Mouse (Mus musculus) WW6 (cell line): ENCODE data around the gene Kdm4a.

ENCODE experiments used
- DNase-seq: peaks from one replicate; pipeline ENCODE4 v3.0.0-alpha.2; 2013; ENCODE audit warnings: low read depth, low spot score

Kdm4a gene

GRCm38 (mm10) chr4:118117565-118117964 is 62.3 kb downstream of the Kdm4a start:
- no peak for DNase-seq

- no peak for DNase-seq
Measured at GRCm38 (mm10) chr4:118116098-118116497, 63.7 kb downstream of the Kdm4a start.

GRCm38 (mm10) chr4:118115132-118115531 is 64.7 kb downstream of the Kdm4a start:
- no peak for DNase-seq

- no peak for DNase-seq
Measured at GRCm38 (mm10) chr4:118112601-118113000, 67.2 kb downstream of the Kdm4a start.

DNA sequence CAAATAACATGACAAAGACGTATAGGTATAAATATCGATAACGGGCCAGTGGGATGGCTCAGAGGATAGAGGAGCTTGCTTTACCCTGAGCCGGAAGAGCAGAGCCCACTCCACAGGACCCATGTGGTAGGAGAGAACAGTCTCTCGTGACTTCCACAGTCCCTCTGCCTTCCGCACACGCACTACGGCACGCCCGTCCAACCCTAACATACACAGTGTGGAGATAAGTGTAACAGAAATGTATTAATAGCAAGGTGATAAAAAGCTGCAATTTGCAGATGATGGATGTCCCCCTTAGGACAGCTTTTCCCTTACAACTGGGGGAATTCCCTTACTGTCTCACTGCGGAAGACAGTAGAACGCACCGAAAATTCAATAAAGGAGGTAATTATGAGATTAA is 70.2 kb downstream of the Kdm4a start:
- no peak for DNase-seq

GRCm38 (mm10) chr4:118108779-118109178 is 71.1 kb downstream of the Kdm4a start:
- no peak for DNase-seq

GRCm38 (mm10) chr4:118105256-118106053 is 74.4 kb downstream of the Kdm4a start:
- no peak for DNase-seq

- no peak for DNase-seq
Measured at GRCm38 (mm10) chr4:118103280-118103830, 76.5 kb downstream of the Kdm4a start.

- DNase-seq: no peak
Measured at GRCm38 (mm10) chr4:118101497-118101896, 78.3 kb downstream of the Kdm4a start.

DNA sequence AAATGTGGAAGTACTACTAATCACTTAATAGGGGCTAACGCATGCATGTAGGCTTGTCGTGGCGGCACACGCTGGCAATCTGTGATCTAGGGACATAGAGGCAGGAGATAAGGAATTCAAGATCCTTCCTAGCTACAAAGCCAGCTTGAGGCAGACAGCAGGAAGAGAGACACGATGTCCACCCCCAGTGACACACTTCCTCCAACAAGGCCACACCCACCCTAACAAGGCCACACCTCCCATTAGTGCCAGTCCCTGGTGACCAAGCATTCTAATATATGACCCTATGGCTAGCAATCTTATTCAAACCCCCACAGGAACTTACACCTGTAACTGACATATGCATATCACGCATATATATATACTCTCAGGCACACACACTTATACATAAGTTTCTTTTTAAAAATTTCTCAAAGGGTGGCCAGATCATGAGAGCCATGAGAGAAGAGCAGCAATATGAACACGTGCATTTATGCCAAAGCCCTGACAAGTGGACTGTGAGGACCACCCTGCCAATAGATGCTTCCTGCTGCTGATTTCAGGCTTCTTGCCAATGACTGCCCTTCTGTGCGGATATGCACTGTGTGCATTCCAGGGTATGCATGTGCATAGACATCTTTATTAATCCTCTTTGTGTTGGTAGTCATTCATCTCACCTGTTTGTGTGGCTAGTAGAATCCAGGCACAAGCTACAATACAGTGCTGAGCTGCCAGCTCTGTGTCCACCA is 80.0 kb downstream of the Kdm4a start:
- DNase-seq: no peak

DNA sequence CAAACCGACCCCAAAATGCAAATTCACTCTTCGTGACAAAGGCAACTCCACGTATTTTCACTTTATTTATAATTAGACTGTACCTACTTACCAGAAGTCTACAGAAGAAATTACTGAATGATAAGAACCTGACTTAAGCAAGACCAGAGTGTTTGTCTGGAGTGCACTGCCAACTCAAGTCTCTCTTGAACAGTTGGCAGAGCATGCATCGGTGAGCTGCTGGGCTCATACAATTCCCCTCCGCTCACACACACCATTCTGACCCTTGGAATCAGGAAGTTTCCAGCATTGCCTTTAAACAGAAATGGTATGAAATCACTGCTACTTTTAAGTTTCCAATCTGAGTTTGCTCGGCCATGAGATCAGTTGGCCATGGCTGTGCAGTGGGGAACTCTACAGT is 81.3 kb downstream of the Kdm4a start:
- no peak for DNase-seq

GRCm38 (mm10) chr4:118096069-118096468 is 83.8 kb downstream of the Kdm4a start:
- no peak for DNase-seq

DNA sequence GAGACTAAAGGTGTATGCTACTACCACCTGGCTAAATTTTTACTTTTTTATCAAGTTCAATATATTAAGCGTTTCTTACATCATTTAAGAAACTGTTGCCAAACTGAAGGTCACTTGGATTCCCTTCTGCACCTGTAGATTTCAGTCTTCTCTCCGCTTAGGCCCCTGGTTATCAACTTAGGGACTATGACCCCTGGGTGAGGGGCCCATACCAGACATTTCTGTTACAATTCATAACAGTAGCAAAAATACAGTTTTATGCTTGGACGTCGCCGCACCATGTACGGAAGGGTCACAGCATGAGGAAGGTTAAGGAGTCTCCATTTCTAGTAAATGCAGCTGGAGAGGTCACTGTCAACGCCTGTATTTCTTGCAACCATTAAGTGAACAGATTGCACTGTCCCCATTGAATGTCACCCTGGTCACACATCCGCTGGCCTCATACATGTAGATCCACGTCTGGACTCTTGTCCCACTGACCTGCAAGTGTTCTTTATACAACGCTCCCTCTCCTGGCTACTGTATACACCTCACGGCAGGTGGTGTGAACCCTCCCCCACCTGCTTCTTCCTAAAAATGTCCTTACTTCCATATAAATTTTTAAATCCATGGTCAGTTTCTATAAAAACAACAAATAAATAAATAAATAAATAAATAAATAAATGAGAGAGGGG is 86.9 kb downstream of the Kdm4a start:
- DNase-seq: no peak

DNA sequence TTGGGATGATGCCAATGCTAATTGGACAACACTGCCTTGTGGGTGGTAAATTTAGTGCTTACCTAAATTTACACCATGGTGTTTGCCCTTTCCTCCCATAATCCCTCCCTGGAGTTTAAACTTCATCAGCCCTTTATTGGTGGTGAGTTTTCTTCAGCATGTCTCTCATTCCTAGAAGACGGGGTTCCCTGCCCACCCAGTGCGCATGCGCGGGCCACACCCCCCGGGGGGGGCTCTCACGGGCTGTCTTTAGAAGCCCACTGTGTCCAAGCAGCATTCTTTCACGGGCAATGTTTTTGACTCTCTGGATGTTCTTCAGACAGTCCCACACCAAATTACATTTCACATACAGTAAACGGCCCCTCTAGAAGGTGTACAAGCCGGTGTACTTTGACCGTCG is 89.4 kb downstream of the Kdm4a start:
- DNase-seq: no peak

GRCm38 (mm10) chr4:118089939-118090338 is 89.9 kb downstream of the Kdm4a start:
- peak; percentile 34 for DNase-seq

DNA sequence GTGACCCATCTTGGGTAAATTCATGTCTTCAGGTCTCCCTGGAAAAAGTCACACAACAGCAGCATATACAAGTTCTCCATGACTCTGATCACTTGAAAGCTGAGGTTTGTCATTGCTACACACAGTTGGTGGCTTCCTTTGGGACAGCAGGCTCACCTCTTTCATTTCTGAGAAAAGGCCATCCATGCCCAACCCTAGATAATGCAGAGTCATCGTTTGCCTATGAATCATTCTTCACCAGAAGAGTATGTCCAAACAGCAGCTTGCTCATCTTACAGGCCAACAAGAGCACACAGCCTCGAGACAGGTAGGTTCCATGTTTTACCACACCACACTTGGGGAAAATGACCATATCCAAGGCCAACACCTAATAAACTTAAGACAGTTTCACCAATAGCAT is 91.1 kb downstream of the Kdm4a start:
- no peak for DNase-seq
